Mouse (Mus musculus) kidney, adult 2 months (tissue): ENCODE measurements around the gene Cacng7.

Source experiments
- CTCF ChIP-seq: fragments of 200-500 bp; conservative IDR thresholded peaks from 2 replicates; pipeline ENCODE4 v1.5.1; 2011; ENCODE audit warnings: low read depth, mild to moderate bottlenecking, control low read depth, low read length, moderate library complexity, mixed read lengths; ENCODE audit not compliant: insufficient read depth, insufficient read length
- POLR2A ChIP-seq: fragments of 200-500 bp; IDR thresholded peaks from one replicate; pipeline ENCODE4 v1.6.1; 2011; ENCODE audit warnings: low read depth, low read length, control low read depth

GRCm38 (mm10) chr7:3287186-3287585, 45.6 kb upstream of the Cacng7 start:
- TF ChIP-seq POLR2A (no peak), CTCF (no peak)
